Mouse (Mus musculus) stomach, embryonic 14.5 days (tissue): ENCODE results near the gene Ptprn2. TPM values are rescaled to one million over a fixed set of nuclear protein-coding genes. Genes with fewer than 3 reads are reported as not detected.

Experiments
- ATAC-seq: fragments of 200-750 bp; cut with Nextera tagmentation; 2 replicates; pipeline ENCODE4 v1.8.0; 2017; ENCODE audit warnings: low read depth, moderate TSS enrichment; ENCODE audit not compliant: insufficient number of reproducible peaks, insufficient read depth, low FRiP score
- H3K27ac ChIP-seq: fragments of 300-500 bp; sonication (generic); 2 replicates; pipeline ENCODE4 v1.5.1; 2014; ENCODE audit warnings: mild to moderate bottlenecking, low read length, moderate library complexity, mixed read lengths
- H3K27me3 ChIP-seq: fragments of 300-500 bp; sonication (generic); 2 replicates; pipeline ENCODE4 v1.6.1; 2014; ENCODE audit warnings: low read length, control low read depth, mixed read lengths; ENCODE audit not compliant: control insufficient read depth, insufficient read depth
- H3K36me3 ChIP-seq: fragments of 300-500 bp; sonication (generic); 2 replicates; pipeline ENCODE4 v1.6.1; 2014; ENCODE audit warnings: mild to moderate bottlenecking, control low read depth, low read length, moderate library complexity, mixed read lengths; ENCODE audit not compliant: control insufficient read depth, insufficient read depth
- H3K4me1 ChIP-seq: fragments of 300-500 bp; sonication (generic); 2 replicates; pipeline ENCODE4 v1.6.1; 2014; ENCODE audit warnings: low read length, control low read depth, mixed read lengths; ENCODE audit not compliant: control insufficient read depth, insufficient read depth
- H3K4me2 ChIP-seq: fragments of 300-500 bp; sonication (generic); replicated peaks from 2 replicates; pipeline ENCODE4 v1.6.1; 2014; ENCODE audit warnings: low read depth, low read length, control low read depth
- H3K4me3 ChIP-seq: fragments of 300-500 bp; sonication (generic); 2 replicates; pipeline ENCODE4 v1.5.1; 2014; ENCODE audit warnings: low read depth, low read length, control low read depth
- H3K9ac ChIP-seq: fragments of 300-500 bp; sonication (generic); replicated peaks from 2 replicates; pipeline ENCODE4 v1.6.1; 2014; ENCODE audit warnings: low read depth, mild to moderate bottlenecking, control low read depth, low read length, moderate library complexity, mixed read lengths
- H3K9me3 ChIP-seq: fragments of 300-500 bp; sonication (generic); 2 replicates; pipeline ENCODE4 v1.6.1; 2016; ENCODE audit warnings: low read depth, low read length, control low read depth; ENCODE audit not compliant: control insufficient read depth
- WGBS: fragments of 180-500 bp; shearing (Covaris S2); extraction: QIAGEN DNeasy Blood & Tissue Kit; methylation state at CpG from one replicate; pipeline ENCODE4 v1.1.7; 2014; 5-methylcytosine and 5-hydroxymethylcytosine counted together
- polyA plus RNA-seq: library from polyadenylated mRNA; unstranded; fragments of >200 nt; fragmentation: Nextera tagmentation; extraction: Ambion mirVana; gene quantifications from 2 replicates; pipeline ENCODE4 v1.2.1, GENCODE M21; 2014

Gene Ptprn2
- polyA plus RNA-seq, 1 experiment from 2014 or later, result 2.2 TPM

DNA sequence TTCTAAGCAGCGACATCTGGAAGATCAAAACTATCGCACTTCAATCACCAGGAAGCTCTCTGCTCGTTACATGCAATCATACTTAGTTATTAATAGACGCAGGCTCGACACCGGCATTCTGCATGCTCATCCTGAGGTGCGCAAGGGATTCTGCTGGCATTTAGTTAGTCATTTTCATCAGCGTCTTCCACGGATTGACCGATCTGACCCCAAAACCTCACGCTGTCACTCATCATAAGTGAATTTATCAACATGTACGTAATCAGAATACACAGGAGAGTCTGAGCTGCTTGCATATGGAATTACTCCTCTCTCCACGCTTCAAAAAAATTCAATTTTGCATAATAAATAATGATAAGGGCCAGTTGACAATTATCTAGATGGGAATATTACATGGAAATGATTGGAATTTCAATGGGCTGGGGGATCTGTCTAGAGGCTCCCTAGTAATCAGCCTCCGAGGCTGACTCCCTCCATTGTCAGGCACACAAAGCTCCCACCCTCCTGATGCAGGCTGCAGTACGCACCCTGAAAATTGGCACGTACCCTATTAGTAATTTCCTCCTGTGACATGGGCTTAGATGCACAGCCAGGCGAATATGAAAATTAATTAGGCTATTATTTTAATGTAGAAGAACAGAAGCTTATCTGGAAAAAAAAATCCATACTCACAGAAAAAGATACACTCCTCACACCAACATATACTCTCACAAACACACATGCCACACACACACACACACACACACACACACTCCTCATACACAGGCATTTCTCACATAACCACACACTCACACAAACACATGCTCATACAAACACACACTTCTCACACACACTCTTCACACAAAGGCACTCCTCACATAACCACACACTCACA is 819.5 kb downstream of the Ptprn2 start:
- no peaks in the 10 kb centered on the region for H3K4me1 ChIP-seq
- no peaks in the 10 kb centered on the region for H3K36me3 ChIP-seq
- H3K9ac ChIP-seq, result no peak overlapping the region
- no peaks in the 10 kb centered on the region for H3K27me3 ChIP-seq
- no peak overlapping the region for H3K4me3 ChIP-seq
- H3K27ac ChIP-seq, result no peak overlapping the region
- WGBS, result 83% methylated on average over 17 of the region's 17 CpGs
- H3K4me2 ChIP-seq, result no peak overlapping the region
- no peak for ATAC-seq
- no peaks in the 10 kb centered on the region for H3K9me3 ChIP-seq

DNA sequence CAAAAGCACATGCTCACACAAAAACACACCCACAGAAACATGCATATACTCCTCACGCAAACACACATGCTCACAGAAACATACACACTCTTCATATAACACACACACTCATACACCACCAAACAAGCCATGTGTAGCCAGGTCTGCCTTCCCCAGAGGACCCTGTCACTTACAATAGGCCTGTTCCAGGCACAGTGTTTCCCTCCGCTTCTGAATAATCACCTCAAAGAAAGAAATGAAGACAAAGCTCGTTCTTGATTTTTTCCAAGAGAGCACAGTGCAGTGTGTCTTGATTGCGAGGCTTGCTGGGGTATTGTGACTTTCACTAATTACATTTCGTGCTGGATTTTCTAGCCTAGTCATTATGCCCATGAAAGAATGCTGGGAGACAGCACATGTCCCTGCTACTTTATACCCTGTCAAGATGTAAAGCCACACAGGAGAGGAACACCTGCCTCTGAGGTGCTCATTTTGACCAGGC is 820.1 kb downstream of the Ptprn2 start:
- no peak for ATAC-seq
- no peak overlapping the region for H3K4me2 ChIP-seq
- H3K36me3 ChIP-seq, result no peaks in the 10 kb centered on the region
- no peaks in the 10 kb centered on the region for H3K4me1 ChIP-seq
- no peaks in the 10 kb centered on the region for H3K9me3 ChIP-seq
- WGBS, result 84% methylated on average over 5 of the region's 5 CpGs
- no peak overlapping the region for H3K27ac ChIP-seq
- H3K4me3 ChIP-seq, result no peak overlapping the region
- no peak overlapping the region for H3K9ac ChIP-seq
- H3K27me3 ChIP-seq, result no peaks in the 10 kb centered on the region

DNA sequence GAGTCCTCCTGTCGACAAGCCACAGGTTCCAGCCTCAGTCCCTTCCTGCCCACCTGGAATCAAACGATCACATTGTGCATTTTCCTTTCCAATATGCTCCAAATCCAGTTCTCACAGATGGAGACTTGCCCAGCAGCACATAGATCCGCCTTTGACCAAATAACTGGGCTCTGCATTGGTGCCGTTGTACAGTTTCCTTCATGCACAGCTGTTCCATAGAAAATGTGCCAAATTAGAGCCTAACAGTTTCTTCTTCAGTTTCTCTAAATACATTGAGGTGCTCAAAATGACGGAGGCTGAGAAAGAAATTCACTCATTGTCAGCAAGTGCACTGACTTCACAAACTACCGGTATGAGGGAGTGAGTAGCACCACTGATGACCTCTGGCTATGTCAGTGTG is 826.6 kb downstream of the Ptprn2 start:
- WGBS, result 78% methylated on average over 6 of the region's 6 CpGs
- Histone ChIP-seq H3K36me3 (no peaks in the 10 kb centered on the region), H3K9me3 (no peaks in the 10 kb centered on the region)

DNA sequence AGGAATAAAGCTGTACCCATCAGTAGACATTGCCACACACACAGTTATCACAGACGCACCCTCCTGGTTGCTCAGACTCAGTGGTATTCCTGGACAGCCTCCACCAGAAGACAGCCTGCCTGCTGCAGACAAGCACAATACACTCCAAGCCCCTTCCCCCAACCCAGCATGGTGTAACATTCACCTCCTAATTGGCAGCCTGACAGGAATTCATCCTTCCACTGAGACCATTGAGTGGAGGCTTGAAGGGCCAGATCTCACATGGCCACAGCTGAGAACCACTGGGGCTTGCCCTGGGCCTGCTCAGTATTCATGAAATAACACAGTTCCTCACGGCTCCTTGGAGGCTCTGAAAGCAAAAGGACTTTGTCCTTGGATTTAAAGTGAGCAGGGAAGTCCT is 829.5 kb downstream of the Ptprn2 start:
- 70% methylated on average over 2 of the region's 2 CpGs for WGBS
- no peak for ATAC-seq
- no peaks in the 10 kb centered on the region for H3K27me3 ChIP-seq

More for the DNA sequence above, 826.6 kb downstream of the Ptprn2 start:
- no peak overlapping the region for H3K9ac ChIP-seq
- H3K27ac ChIP-seq, result no peak overlapping the region
- H3K27me3 ChIP-seq, result no peaks in the 10 kb centered on the region
- no peak overlapping the region for H3K4me3 ChIP-seq
- H3K4me1 ChIP-seq, result no peaks in the 10 kb centered on the region
- ATAC-seq, result no peak
- no peak overlapping the region for H3K4me2 ChIP-seq

DNA sequence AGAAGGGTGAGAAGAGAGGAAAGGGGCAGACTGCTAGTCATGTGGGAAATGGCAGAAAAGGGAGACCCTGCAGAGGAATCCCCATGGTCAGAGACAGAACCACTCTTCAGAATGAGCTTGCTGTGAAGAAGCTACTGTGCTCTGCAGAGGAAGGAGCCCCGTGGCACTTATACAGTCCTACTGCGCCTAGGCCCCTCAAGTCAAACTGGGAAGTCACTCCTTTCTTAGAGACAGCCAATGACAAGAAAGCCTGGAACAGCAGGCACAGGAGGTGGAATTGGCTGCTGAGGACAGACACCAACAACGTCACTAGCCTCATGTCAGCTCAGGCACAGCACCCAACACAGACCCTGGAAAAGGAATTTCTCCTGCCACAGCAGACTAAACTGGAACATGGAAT is 830.1 kb downstream of the Ptprn2 start:
- no peak for ATAC-seq

More for the DNA sequence above, 829.5 kb downstream of the Ptprn2 start:
- Histone ChIP-seq H3K9me3 (no peaks in the 10 kb centered on the region), H3K4me3 (no peak overlapping the region), H3K9ac (no peak overlapping the region), H3K36me3 (no peaks in the 10 kb centered on the region), H3K4me2 (no peak overlapping the region), H3K4me1 (no peaks in the 10 kb centered on the region), H3K27ac (no peak overlapping the region)

DNA sequence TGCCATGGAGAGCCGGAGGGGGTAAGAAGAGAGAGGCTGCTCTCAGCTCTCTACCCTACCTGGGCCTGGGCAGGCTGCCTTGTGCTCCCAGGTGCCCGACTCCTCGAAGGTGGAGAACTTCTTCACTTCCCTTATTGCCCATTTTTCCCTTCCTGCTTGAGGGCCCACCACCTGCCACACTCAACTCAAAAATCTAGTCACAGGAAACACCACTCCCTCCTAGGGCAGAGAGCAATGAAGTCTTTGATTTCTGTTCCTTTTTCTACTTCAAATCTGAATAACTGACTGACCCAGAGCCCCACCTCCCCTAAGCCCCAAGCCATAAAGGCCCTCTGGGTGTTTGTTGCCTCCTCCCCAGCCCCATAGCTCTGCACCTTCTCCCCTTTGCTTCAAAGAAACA is 832.7 kb downstream of the Ptprn2 start:
- Histone ChIP-seq H3K27me3 (no peaks in the 10 kb centered on the region), H3K9ac (no peak overlapping the region), H3K9me3 (no peaks in the 10 kb centered on the region), H3K4me3 (no peak overlapping the region), H3K4me1 (no peaks in the 10 kb centered on the region), H3K4me2 (no peak overlapping the region), H3K36me3 (no peaks in the 10 kb centered on the region), H3K27ac (no peak overlapping the region)
- ATAC-seq, result no peak
- WGBS, result 92% methylated on average over 3 of the region's 3 CpGs

More for the DNA sequence above, 830.1 kb downstream of the Ptprn2 start:
- Histone ChIP-seq H3K9ac (no peak overlapping the region), H3K9me3 (no peaks in the 10 kb centered on the region), H3K27me3 (no peaks in the 10 kb centered on the region), H3K4me2 (no peak overlapping the region), H3K27ac (no peak overlapping the region), H3K4me3 (no peak overlapping the region), H3K36me3 (no peaks in the 10 kb centered on the region), H3K4me1 (no peaks in the 10 kb centered on the region)
- 82% methylated on average over 3 of the region's 3 CpGs for WGBS

DNA sequence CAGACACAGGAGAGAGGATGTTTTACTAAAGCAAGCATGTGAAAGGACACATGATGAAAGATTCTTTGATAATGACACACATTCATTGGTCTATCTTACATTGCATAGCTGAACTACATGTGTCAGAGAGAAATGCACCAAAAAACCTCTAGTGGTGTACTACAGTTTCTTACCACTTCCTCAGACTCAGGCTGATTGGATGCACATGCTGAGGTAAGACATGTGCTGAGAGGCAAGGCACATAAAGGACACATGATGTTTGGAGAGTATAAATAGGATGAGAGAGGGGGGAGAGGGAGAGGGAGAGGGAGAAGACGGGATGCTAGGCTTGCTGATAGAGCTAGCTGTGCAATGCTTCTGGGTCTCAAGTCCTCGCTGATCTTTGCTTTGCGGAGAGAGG is 837.5 kb downstream of the Ptprn2 start:
- WGBS, result 82% methylated on average over 3 of the region's 3 CpGs
- Histone ChIP-seq H3K36me3 (no peaks in the 10 kb centered on the region), H3K4me2 (no peak overlapping the region), H3K27me3 (no peaks in the 10 kb centered on the region), H3K27ac (no peak overlapping the region), H3K9me3 (no peaks in the 10 kb centered on the region), H3K9ac (no peak overlapping the region), H3K4me1 (no peaks in the 10 kb centered on the region), H3K4me3 (no peak overlapping the region)
- ATAC-seq, result no peak
